Mouse (Mus musculus) heart, embryonic 12.5 days (tissue): ENCODE measurements at regions not wholly inside any gene's neighbourhood (a gene's known extent, or its start where the extent isn't known, plus 50 kb on each side); places are given as distances from the start of the nearest gene placed in this dataset.

ENCODE experiments used
- ATAC-seq: fragments of 200-750 bp; cut with Nextera tagmentation; 2 replicates; pipeline ENCODE4 v1.8.0; 2017; ENCODE audit warnings: moderate TSS enrichment, moderate library complexity; ENCODE audit not compliant: insufficient number of reproducible peaks, low FRiP score
- H3K27ac ChIP-seq: fragments of 300-500 bp; sonication (generic); 2 replicates; pipeline ENCODE4 v1.5.1; 2016; ENCODE audit warnings: mild to moderate bottlenecking, moderate library complexity; ENCODE audit not compliant: poor library complexity, severe bottlenecking
- H3K27me3 ChIP-seq: fragments of 300-500 bp; sonication (generic); replicated peaks from 2 replicates; pipeline ENCODE4 v1.6.1; 2016; ENCODE audit warnings: mild to moderate bottlenecking, moderate library complexity
- H3K36me3 ChIP-seq: fragments of 300-500 bp; sonication (generic); 2 replicates; pipeline ENCODE4 v1.6.1; 2016; ENCODE audit warnings: mild to moderate bottlenecking, moderate library complexity
- H3K4me1 ChIP-seq: fragments of 300-500 bp; sonication (generic); replicated peaks from 2 replicates; pipeline ENCODE4 v1.6.1; 2016; ENCODE audit warnings: mild to moderate bottlenecking
- H3K4me2 ChIP-seq: fragments of 300-500 bp; sonication (generic); 2 replicates; pipeline ENCODE4 v1.6.1; 2016; ENCODE audit warnings: mild to moderate bottlenecking, moderate library complexity
- H3K4me3 ChIP-seq: fragments of 300-500 bp; sonication (generic); 2 replicates; pipeline ENCODE4 v1.5.1; 2016; ENCODE audit warnings: mild to moderate bottlenecking
- H3K9ac ChIP-seq: fragments of 300-500 bp; sonication (generic); 2 replicates; pipeline ENCODE4 v1.6.1; 2016; ENCODE audit warnings: mild to moderate bottlenecking, moderate library complexity
- H3K9me3 ChIP-seq: fragments of 300-500 bp; sonication (generic); replicated peaks from 2 replicates; pipeline ENCODE4 v1.6.1; 2016; ENCODE audit warnings: mild to moderate bottlenecking, moderate library complexity
- WGBS: fragments of 180-500 bp; shearing (Covaris S2); methylation state at CpG from one replicate; pipeline ENCODE4 v1.1.7; 2016; 5-methylcytosine and 5-hydroxymethylcytosine counted together

DNA sequence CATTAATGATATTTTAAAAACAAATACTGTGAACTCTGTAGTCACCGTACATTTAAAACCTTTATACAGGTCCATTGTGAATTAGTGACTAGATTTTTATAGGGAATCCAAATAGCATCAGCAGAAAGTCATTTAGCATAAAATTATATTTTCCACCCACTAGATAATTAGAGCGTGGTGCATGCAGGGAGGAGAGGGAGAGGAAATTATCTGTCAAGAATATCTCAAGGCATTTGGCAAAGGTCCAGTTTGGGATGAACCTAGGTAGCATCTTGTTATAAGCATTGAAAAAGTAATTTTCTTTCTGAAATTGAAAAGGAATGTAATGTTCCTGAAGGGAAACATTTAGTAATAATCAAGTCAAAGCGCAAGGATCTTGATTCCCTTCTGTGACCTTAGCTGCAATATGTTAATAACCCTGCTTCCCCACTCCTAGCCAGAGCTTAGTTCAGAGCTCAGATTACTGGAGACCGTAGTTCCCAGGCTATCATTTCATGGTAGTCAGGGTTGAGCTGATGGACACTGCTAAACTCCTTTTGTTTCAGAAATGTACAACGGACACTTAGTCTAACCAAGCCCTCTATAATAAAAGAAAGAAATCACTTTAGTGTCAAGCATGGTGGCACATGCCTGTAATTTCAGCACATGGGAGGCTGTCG, 200.8 kb upstream of the Slc39a10 start:
- Histone ChIP-seq H3K4me1 (no peaks in the 10 kb centered on the region), H3K9ac (no peak overlapping the region), H3K36me3 (no peaks in the 10 kb centered on the region), H3K27ac (no peak overlapping the region), H3K4me2 (no peak overlapping the region), H3K27me3 (no peaks in the 10 kb centered on the region), H3K4me3 (no peak overlapping the region), H3K9me3 (no peaks in the 10 kb centered on the region; the same call in 1 of the 2 replicates)
- 71% methylated on average over 6 of the region's 6 CpGs for WGBS
- no peak for ATAC-seq

DNA sequence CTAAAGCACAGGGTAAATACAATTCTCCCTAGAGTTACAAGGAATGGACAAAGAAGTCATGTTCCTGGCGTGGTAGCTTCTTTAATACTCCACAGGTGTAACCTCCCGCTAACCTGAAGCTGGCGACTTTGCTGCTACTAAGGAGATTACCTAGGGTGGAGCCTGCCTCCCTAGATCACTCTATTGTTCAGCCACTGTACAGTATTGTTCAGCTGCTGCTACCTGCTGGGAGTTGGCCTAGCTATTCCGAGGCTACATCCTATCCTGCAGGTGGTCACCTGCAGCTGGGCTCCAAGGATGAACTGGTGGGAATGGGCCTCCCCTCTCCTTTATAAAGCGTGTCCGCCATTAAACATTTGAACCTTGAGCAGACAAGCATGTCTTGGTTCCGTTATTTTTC, 183.8 kb upstream of the Slc39a10 start:
- H3K4me2 ChIP-seq = no peak overlapping the region
- no peaks in the 10 kb centered on the region for H3K36me3 ChIP-seq
- H3K9ac ChIP-seq = no peak overlapping the region
- H3K4me1 ChIP-seq = no peaks in the 10 kb centered on the region
- no peaks in the 10 kb centered on the region for H3K27me3 ChIP-seq
- ATAC-seq = no peak
- WGBS = 80% methylated on average over 7 of the region's 7 CpGs
- H3K9me3 ChIP-seq = no peaks in the 10 kb centered on the region
- no peak overlapping the region for H3K27ac ChIP-seq
- no peak overlapping the region for H3K4me3 ChIP-seq

DNA sequence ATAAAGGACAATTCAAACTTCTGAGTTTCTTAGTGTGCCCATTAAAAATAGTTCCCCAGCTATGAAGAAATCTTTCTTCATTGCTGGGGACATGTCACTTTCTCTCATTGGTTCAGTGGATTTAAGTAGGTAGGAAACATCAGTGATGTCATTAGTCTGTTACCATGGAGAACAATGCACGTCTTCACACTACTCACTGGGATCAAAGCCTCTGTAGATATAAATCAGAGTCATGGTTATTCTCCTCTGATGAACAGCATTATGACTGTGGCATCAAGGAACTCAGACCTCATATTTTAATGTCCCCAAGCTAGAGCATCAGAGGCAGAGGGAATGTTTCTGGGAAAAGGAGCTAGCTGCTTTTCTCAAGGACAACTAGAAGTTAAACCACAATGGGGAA, 165.5 kb upstream of the Slc39a10 start:
- no peak overlapping the region for H3K27ac ChIP-seq
- no peaks in the 10 kb centered on the region for H3K27me3 ChIP-seq
- no peak overlapping the region for H3K4me2 ChIP-seq
- H3K4me1 ChIP-seq = no peaks in the 10 kb centered on the region
- no peaks in the 10 kb centered on the region for H3K36me3 ChIP-seq
- no peak for ATAC-seq
- H3K9ac ChIP-seq = no peak overlapping the region
- H3K9me3 ChIP-seq = no peaks in the 10 kb centered on the region
- WGBS = 60% methylated on average over 1 of the region's 1 CpGs
- no peak overlapping the region for H3K4me3 ChIP-seq

DNA sequence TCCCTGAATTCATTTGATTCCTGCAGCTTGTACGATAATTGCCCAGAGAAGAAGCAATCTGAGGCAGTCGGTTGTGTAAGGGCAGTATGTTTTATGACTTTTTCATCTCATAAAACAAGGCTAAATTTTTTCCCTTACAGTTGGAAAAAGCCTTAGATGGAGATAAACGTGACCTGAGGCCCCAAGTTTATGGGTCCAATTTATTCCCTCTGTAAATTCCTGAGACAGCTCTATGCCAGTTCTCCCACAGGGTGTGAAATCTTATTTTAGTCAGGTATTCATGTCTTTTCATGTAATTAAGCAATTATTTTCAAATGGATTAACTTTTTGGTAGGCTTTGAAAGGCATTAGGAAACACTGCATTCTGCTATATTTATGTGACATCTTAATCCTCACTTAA, 164.7 kb upstream of the Slc39a10 start:
- Histone ChIP-seq H3K4me2 (no peak overlapping the region), H3K4me3 (no peak overlapping the region), H3K4me1 (no peaks in the 10 kb centered on the region), H3K9ac (no peak overlapping the region), H3K27ac (no peak overlapping the region), H3K27me3 (no peaks in the 10 kb centered on the region), H3K36me3 (no peaks in the 10 kb centered on the region), H3K9me3 (no peaks in the 10 kb centered on the region)
- no peak for ATAC-seq
- WGBS = 77% methylated on average over 3 of the region's 3 CpGs

DNA sequence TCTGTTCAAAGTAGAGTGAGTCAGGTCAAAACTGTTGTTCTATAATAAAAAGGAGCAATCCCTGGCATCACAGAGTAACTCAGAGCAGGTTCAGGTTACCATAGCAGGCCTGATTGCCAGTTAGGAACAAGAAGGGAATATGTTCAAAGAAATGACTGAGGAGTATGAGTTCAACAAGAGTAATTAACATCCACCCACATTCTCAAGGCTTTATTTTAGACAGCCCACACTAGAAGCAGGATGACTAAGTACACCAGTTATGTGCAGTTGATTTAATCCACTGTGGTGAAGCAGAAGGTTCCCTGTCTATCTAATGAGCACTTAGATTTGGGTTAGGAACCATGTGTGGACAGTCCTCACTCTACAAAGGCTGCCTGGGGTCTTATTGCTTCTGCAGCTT, 158.5 kb upstream of the Slc39a10 start:
- Histone ChIP-seq H3K9ac (no peak overlapping the region), H3K36me3 (no peaks in the 10 kb centered on the region), H3K4me3 (no peak overlapping the region), H3K27me3 (no peaks in the 10 kb centered on the region), H3K9me3 (no peaks in the 10 kb centered on the region), H3K27ac (no peak overlapping the region), H3K4me1 (no peaks in the 10 kb centered on the region), H3K4me2 (no peak overlapping the region)
- ATAC-seq = no peak

DNA sequence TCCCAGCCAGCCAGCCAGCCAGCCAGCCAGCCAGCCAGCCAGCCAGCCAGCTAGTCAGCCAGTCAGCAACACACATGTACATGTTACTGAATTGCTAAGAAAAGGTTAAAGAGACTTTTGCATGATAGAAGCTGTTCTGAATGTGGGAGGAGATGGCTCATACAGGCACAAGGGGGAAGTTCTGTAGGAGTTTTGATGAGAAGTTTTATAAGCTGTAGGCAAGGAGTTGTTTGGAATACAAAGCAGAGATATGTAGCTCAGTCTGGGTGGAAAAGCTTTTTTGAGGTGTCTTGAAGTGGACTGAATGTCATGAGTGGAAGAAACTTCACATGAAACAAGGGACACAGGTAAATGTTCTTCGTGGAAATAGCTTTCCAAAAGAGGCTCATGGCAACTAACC, 157.8 kb upstream of the Slc39a10 start:
- Histone ChIP-seq H3K9me3 (no peaks in the 10 kb centered on the region), H3K9ac (no peak overlapping the region), H3K4me1 (no peaks in the 10 kb centered on the region), H3K4me2 (no peak overlapping the region), H3K4me3 (no peak overlapping the region), H3K27ac (no peak overlapping the region), H3K27me3 (no peaks in the 10 kb centered on the region), H3K36me3 (no peaks in the 10 kb centered on the region)
- 70% methylated on average over 1 of the region's 1 CpGs for WGBS
- no peak for ATAC-seq

DNA sequence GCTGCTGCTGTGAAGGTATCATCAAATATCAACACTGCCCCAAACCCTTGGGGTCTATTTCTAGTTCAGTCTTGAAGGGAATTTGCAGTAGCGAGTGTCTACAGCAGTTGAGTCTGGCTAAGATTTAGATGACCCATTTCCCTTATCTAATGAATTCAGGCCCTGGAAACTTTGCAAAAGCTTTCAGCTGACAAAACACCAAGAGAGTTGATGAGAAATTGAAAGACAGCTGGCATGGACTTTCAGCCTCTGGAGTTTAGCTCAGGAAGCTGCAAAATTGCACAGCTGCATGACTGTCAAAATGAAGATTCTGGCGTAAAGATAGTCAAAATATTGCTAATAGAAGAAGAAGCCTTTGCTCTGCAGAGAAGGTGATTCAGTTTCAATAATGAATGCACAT, 144.9 kb upstream of the Slc39a10 start:
- Histone ChIP-seq H3K9me3 (no peaks in the 10 kb centered on the region), H3K36me3 (no peaks in the 10 kb centered on the region), H3K4me3 (no peak overlapping the region), H3K4me2 (no peak overlapping the region), H3K9ac (no peak overlapping the region), H3K4me1 (no peaks in the 10 kb centered on the region), H3K27ac (no peak overlapping the region), H3K27me3 (no peaks in the 10 kb centered on the region)
- ATAC-seq = no peak
- WGBS = 54% methylated on average over 2 of the region's 2 CpGs

DNA sequence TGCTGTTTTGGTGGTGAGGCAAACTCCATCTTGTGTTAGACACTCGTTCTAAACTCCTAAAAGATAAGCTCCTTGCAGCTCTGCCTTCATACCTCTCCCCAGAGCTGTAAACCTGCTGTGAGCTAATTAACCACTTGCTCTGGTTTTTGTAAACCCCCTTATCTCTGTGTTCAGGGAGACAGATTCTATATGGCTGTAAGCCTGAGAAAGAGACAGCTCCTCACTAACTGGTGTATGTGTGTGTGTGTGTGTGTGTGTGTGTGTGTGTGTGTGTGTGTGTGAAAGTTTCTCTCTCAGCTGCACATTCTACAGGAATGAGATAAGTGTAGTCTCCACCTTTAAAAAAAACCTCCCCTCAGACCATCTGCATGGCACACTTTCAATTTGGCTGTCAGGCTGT, 126.7 kb upstream of the Slc39a10 start:
- ATAC-seq = peak; percentile 55; the same call in 1 of the 2 replicates
- 0% methylated on average over 1 of the region's 1 CpGs for WGBS

DNA sequence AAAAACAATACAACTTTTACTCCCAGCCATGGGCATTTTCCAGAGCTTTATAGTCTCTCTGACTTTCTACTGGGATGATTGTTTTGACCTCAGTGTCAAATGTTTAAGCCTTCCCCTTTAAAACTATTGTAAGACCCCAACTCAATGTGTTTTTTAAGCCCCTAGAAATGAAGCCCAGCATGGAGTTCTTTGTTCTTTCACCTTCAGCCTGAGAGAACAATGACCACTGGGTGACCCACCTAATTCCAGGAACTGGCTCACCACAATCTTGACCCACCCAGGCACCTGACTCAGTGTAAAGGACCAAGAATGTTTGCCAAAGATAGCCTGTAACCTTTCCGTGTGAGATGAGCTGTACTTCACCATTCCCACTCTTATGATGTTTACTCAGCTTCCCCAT, 121.9 kb upstream of the Slc39a10 start:
- no peak overlapping the region for H3K4me3 ChIP-seq
- H3K9me3 ChIP-seq = peaks cover 2% of the 10 kb centered on the region; the same call in 1 of the 2 replicates
- no peaks in the 10 kb centered on the region for H3K36me3 ChIP-seq
- H3K27ac ChIP-seq = no peak overlapping the region
- ATAC-seq = no peak
- peaks cover 3% of the 10 kb centered on the region; the same call in 1 of the 2 replicates for H3K4me1 ChIP-seq
- H3K9ac ChIP-seq = no peak overlapping the region
- 76% methylated on average over 1 of the region's 1 CpGs for WGBS
- no peaks in the 10 kb centered on the region for H3K27me3 ChIP-seq
- H3K4me2 ChIP-seq = no peak overlapping the region

More for the DNA sequence above, 126.7 kb upstream of the Slc39a10 start:
- Histone ChIP-seq H3K27me3 (no peaks in the 10 kb centered on the region), H3K27ac (no peak overlapping the region), H3K4me3 (no peak overlapping the region), H3K4me1 (peaks cover 3% of the 10 kb centered on the region; the same call in 1 of the 2 replicates), H3K4me2 (peak overlapping the region; percentile 9; the same call in 1 of the 2 replicates), H3K9me3 (peaks cover 2% of the 10 kb centered on the region; the same call in 1 of the 2 replicates), H3K9ac (no peak overlapping the region), H3K36me3 (no peaks in the 10 kb centered on the region)

DNA sequence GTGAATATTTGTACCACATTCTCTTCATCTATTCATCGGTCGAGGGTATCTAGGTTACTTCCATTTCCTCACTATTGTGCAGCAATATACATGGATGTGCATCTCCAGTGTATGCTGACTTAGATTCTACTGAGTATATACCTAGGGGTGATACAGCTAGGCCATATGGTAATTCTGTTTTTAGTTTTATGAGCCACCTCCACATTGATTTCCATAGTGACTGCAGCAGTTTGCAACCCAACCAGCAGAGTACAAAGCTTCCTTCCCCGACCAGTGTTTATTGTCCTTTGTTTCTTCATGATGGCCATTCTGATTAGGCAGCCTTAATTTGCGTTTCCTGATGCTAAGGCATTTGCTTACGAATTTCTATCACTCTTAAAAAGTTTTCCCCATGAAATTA, 111.1 kb upstream of the Slc39a10 start:
- 0 out of 2 replicates have a peak, but pooled peaks cover 4% of the 10 kb centered on the region for H3K4me1 ChIP-seq
- H3K36me3 ChIP-seq = no peaks in the 10 kb centered on the region
- no peak overlapping the region for H3K9ac ChIP-seq
- WGBS = 72% methylated on average over 5 of the region's 5 CpGs
- H3K27me3 ChIP-seq = no peaks in the 10 kb centered on the region
- H3K4me3 ChIP-seq = no peak overlapping the region
- H3K9me3 ChIP-seq = no peaks in the 10 kb centered on the region
- ATAC-seq = no peak
- no peak overlapping the region for H3K27ac ChIP-seq
- no peak overlapping the region for H3K4me2 ChIP-seq

DNA sequence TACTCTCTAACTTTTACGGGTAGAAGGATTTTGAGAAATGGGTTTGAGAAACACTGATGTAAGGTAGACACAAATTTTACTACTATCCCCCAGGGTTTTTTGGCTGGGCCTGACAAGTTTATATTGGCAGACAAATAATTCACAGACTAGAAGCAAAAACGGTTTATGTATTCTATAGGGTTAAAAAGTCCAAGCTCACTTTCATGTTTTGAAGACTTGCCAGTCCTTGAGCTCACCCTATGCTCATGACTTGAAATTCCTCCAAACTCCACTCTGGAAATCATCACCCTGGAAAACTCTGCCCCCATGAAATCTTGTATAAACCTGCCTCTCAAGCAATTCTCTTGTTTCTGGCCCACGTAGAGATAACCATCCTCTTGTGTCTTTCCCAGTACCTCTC, 106.7 kb upstream of the Slc39a10 start:
- Histone ChIP-seq H3K27ac (no peak overlapping the region), H3K27me3 (no peaks in the 10 kb centered on the region), H3K36me3 (no peaks in the 10 kb centered on the region), H3K9ac (no peak overlapping the region; the same call in 1 of the 2 replicates), H3K4me3 (no peak overlapping the region), H3K4me1 (0 out of 2 replicates have a peak, but pooled peaks cover 4% of the 10 kb centered on the region), H3K9me3 (no peaks in the 10 kb centered on the region), H3K4me2 (no peak overlapping the region)
- ATAC-seq = no peak
- 56% methylated on average over 3 of the region's 3 CpGs for WGBS

DNA sequence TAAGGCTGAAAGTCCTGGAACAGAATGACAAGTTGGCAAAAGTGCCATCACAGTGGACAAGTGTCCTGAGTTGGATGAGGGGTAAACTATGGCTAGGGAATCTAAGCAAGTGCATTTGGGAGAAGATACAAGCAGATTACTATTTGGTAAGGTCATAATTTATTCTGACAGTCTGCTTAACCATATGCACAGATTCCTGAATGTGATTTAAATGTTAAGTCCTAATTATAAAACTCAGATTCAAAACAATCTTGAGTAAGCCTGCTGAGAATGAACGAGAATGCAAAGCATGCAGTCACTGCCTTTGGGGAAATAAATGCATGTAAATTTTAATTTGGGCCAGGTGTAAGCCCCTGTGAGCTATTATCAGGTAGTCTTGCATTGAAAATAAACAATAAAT, 93.3 kb upstream of the Slc39a10 start:
- Histone ChIP-seq H3K27me3 (no peaks in the 10 kb centered on the region), H3K4me3 (no peak overlapping the region), H3K9ac (no peak overlapping the region), H3K4me1 (no peaks in the 10 kb centered on the region), H3K4me2 (no peak overlapping the region), H3K27ac (no peak overlapping the region), H3K36me3 (no peaks in the 10 kb centered on the region), H3K9me3 (no peaks in the 10 kb centered on the region)
- WGBS = 63% methylated on average over 1 of the region's 1 CpGs
- ATAC-seq = no peak
